Mouse (Mus musculus): ENCODE measurements around the gene Rab3gap2. TPM values are rescaled to one million over a fixed set of nuclear protein-coding genes. Genes with fewer than 3 reads are reported as not detected.
"Not testable (repeated sequence)": the region's sequence is repeated elsewhere in the genome, so short reads cannot be mapped to it uniquely, and the experiment has no call there.

The Rab3gap2 gene
- polyA plus RNA-seq, 1 experiment from 2014 or later: 18.2 TPM

DNA sequence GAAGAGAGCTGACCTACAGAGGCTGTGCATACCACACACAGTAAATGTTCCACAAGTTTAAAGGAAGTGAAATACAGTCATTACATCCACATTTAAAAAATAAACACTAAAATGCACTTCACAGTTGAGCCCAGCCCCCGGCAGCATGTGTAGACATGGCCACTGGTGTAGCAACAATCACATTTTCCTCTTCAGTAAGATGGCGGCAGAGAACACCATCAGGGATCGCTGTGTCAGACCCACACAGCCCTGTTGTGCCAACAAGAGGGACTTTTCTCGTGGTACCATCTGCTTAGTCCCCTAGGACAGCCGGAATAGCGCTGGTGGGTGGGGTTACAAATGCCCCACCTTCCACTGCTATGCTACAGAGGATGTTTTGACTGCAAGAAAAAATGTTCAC lies 98.9 kb downstream of the Rab3gap2 start:
- Histone ChIP-seq H3K27ac (ENCODE audit: low read depth, low read length) (no peak overlapping the region), H3K9ac (ENCODE audit: low read length) (no peak overlapping the region), H3K4me3 (ENCODE audit: low read depth, low read length) (no peak overlapping the region), H3K27me3 (replicated peaks; ENCODE audit: control insufficient read depth, insufficient read depth, low read length) (no peaks in the 10 kb centered on the region), H3K36me3 (ENCODE audit: control insufficient read depth, insufficient read depth, low read length) (peaks cover 31% of the 10 kb centered on the region), H3K9me3 (replicated peaks; ENCODE audit: control insufficient read depth, low read length) (no peaks in the 10 kb centered on the region), H3K4me1 (ENCODE audit: control insufficient read depth, insufficient read depth, low read length) (no peaks in the 10 kb centered on the region), H3K4me2 (ENCODE audit: low read length) (no peak overlapping the region)
- DNase-seq (ENCODE audit: low spot score): no peak
- ATAC-seq: no peak
- WGBS: 88% methylated on average over 6 of the region's 6 CpGs

DNA sequence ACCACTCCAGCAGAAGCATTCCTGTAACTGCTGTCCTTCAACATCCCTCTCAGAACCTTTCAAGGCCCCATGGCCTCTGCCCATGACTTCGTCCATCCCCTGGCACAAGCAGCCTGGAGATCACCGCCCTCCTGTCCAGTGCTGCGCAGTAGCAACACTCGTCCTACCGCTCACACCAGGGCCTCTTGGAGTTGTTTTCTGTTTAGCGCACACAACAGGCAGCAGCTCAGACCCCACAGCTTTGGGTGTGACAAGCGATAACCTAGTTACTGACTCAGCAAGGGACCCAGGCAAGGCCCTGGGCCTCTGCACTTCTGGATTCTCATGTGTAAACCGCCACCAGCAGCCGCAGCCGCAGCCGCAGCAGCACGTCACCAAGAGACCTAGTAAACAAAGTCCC lies 102.9 kb downstream of the Rab3gap2 start:
- Histone ChIP-seq H3K36me3 (ENCODE audit: control insufficient read depth, insufficient read depth, low read length) (peaks cover 36% of the 10 kb centered on the region), H3K4me3 (ENCODE audit: low read depth, low read length) (no peak overlapping the region), H3K27me3 (replicated peaks; ENCODE audit: control insufficient read depth, insufficient read depth, low read length) (no peaks in the 10 kb centered on the region), H3K27ac (ENCODE audit: low read depth, low read length) (no peak overlapping the region), H3K4me1 (ENCODE audit: control insufficient read depth, insufficient read depth, low read length) (no peaks in the 10 kb centered on the region), H3K9me3 (replicated peaks; ENCODE audit: control insufficient read depth, low read length) (no peaks in the 10 kb centered on the region), H3K4me2 (ENCODE audit: low read length) (no peak overlapping the region), H3K9ac (ENCODE audit: low read length) (no peak overlapping the region)
- WGBS: 97% methylated on average over 12 of the region's 12 CpGs
- ATAC-seq (no peak), DNase-seq (ENCODE audit: low spot score) (no peak)

DNA sequence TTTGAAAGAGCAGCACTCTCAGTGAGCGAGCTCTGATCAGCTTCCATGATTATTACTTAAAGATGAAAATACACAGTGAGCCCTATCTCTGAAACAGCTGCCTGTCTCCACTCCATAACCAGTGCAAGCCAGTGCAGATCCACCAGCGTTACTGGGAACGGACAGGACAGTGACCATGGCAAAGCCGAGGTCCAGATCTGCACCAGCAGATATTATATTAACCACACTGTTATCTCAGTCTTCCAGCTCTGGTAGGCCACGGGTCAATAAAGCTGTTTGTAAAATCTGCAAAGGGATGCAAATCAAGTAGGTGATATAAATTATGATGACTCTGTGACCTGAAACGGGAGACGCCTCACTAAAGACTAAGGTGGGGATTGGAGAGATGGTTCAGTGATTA lies 103.7 kb downstream of the Rab3gap2 start:
- no peaks in the 10 kb centered on the region for H3K4me1 ChIP-seq (ENCODE audit: control insufficient read depth, insufficient read depth, low read length)
- DNase-seq (ENCODE audit: low spot score): no peak
- H3K9me3 ChIP-seq (replicated peaks; ENCODE audit: control insufficient read depth, low read length): no peaks in the 10 kb centered on the region
- no peak for ATAC-seq
- H3K9ac ChIP-seq (ENCODE audit: low read length): no peak overlapping the region
- H3K27ac ChIP-seq (ENCODE audit: low read depth, low read length): no peak overlapping the region
- H3K27me3 ChIP-seq (replicated peaks; ENCODE audit: control insufficient read depth, insufficient read depth, low read length): no peaks in the 10 kb centered on the region
- 96% methylated on average over 7 of the region's 7 CpGs for WGBS
- peaks cover 39% of the 10 kb centered on the region for H3K36me3 ChIP-seq (ENCODE audit: control insufficient read depth, insufficient read depth, low read length)
- no peak overlapping the region for H3K4me2 ChIP-seq (ENCODE audit: low read length)
- no peak overlapping the region for H3K4me3 ChIP-seq (ENCODE audit: low read depth, low read length)

DNA sequence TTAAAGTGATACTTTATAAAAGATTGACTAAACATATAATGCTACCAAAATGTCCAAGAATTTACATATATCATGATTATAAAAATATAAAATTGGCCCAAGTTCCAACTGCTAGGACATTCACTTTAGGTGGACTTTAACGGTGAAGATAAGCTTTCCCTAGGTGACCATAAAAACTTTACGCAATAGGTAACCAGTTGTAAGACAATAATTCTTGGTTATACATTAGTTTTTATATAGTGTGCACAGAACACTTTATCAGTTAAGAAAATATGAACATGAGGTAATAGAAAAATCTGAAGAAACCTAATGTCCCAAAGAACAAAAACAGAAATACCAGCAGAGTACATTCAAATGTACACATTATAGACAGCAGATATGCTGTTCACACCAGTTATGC lies 104.4 kb downstream of the Rab3gap2 start:
- no peak for DNase-seq (ENCODE audit: low spot score)
- H3K4me3 ChIP-seq (ENCODE audit: low read depth, low read length): no peak overlapping the region
- no peaks in the 10 kb centered on the region for H3K4me1 ChIP-seq (ENCODE audit: control insufficient read depth, insufficient read depth, low read length)
- H3K36me3 ChIP-seq (ENCODE audit: control insufficient read depth, insufficient read depth, low read length): peaks cover 40% of the 10 kb centered on the region
- no peak for ATAC-seq
- no peak overlapping the region for H3K4me2 ChIP-seq (ENCODE audit: low read length)
- no peak overlapping the region for H3K9ac ChIP-seq (ENCODE audit: low read length)
- WGBS: 99% methylated on average over 2 of the region's 2 CpGs
- H3K27ac ChIP-seq (ENCODE audit: low read depth, low read length): no peak overlapping the region
- H3K9me3 ChIP-seq (replicated peaks; ENCODE audit: control insufficient read depth, low read length): no peaks in the 10 kb centered on the region
- no peaks in the 10 kb centered on the region for H3K27me3 ChIP-seq (replicated peaks; ENCODE audit: control insufficient read depth, insufficient read depth, low read length)

DNA sequence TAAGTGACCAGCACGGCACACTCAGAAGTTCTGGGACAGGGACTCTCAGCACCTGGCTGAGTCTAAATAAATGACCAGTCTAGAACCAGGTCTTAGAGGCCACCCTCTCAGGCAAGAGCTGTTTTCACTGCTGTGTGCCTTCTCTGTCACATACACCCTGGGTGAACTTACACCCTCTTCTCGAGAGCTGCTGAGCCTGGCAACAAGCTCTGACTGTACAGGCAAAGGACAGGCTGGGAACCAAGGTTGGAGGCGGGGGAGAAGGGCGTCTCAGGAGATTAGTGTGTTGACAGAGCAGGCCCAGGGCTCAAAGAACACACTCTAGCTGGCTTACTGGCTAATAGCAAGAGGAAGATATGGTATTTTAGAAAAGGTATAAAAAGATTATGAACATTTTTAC lies 105.0 kb downstream of the Rab3gap2 start:
- Histone ChIP-seq H3K9ac (ENCODE audit: low read length) (no peak overlapping the region), H3K27me3 (replicated peaks; ENCODE audit: control insufficient read depth, insufficient read depth, low read length) (no peaks in the 10 kb centered on the region), H3K36me3 (ENCODE audit: control insufficient read depth, insufficient read depth, low read length) (peaks cover 46% of the 10 kb centered on the region), H3K9me3 (replicated peaks; ENCODE audit: control insufficient read depth, low read length) (no peaks in the 10 kb centered on the region), H3K4me3 (ENCODE audit: low read depth, low read length) (no peak overlapping the region), H3K4me1 (ENCODE audit: control insufficient read depth, insufficient read depth, low read length) (no peaks in the 10 kb centered on the region), H3K27ac (ENCODE audit: low read depth, low read length) (no peak overlapping the region), H3K4me2 (ENCODE audit: low read length) (no peak overlapping the region)
- 85% methylated on average over 4 of the region's 4 CpGs for WGBS
- ATAC-seq (no peak), DNase-seq (ENCODE audit: low spot score) (no peak)

DNA sequence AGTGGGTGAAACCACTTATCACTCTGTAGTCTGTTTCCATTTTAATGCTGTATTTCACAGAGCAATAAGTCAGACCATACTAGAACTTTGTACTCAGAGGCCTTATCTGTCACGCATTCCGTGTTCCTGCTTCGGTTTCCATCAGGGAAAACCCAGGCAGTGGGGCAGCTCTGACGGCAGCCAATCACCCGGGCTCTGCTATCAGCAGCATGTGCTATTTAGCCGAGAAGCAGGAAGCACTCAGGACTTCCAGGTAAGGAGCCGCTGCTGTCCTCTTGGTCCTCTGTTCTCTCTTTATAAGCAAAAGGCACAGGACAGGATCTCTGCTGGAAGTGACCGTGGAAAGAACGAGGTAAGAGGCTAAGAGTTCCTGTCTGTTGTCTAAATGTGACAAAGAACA lies 108.0 kb downstream of the Rab3gap2 start:
- Histone ChIP-seq H3K4me3 (ENCODE audit: low read depth, low read length) (no peak overlapping the region), H3K36me3 (ENCODE audit: control insufficient read depth, insufficient read depth, low read length) (peaks cover 63% of the 10 kb centered on the region), H3K4me2 (ENCODE audit: low read length) (no peak overlapping the region), H3K4me1 (ENCODE audit: control insufficient read depth, insufficient read depth, low read length) (no peaks in the 10 kb centered on the region), H3K27me3 (replicated peaks; ENCODE audit: control insufficient read depth, insufficient read depth, low read length) (no peaks in the 10 kb centered on the region), H3K27ac (ENCODE audit: low read depth, low read length) (no peak overlapping the region), H3K9me3 (replicated peaks; ENCODE audit: control insufficient read depth, low read length) (no peaks in the 10 kb centered on the region), H3K9ac (ENCODE audit: low read length) (no peak overlapping the region)
- ATAC-seq (no peak), DNase-seq (ENCODE audit: low spot score) (no peak)
- WGBS: 92% methylated on average over 9 of the region's 9 CpGs

DNA sequence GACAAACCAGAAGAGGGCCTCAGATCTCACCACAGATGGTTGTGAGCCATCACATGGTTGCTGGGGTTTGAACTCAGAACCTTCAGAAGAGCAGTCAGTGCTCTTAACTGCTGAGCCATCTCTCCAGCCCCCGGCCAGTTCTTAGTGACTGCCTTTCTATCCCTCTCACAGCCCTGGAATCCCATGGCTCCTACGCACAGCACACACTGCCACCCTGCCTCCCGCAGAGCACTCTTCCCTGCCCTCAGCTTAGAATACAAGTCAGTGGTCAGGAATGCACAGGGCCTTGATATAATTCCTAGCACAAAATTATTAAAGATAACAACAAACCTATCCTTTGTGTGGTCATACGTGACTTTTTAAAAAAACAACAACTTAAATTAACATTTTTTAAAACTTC lies 110.6 kb downstream of the Rab3gap2 start:
- 89% methylated on average over 4 of the region's 4 CpGs for WGBS
- Histone ChIP-seq H3K27me3 (replicated peaks; ENCODE audit: control insufficient read depth, insufficient read depth, low read length) (no peaks in the 10 kb centered on the region), H3K4me1 (ENCODE audit: control insufficient read depth, insufficient read depth, low read length) (no peaks in the 10 kb centered on the region), H3K36me3 (ENCODE audit: control insufficient read depth, insufficient read depth, low read length) (peaks cover 66% of the 10 kb centered on the region), H3K4me2 (ENCODE audit: low read length) (no peak overlapping the region), H3K27ac (ENCODE audit: low read depth, low read length) (no peak overlapping the region), H3K9me3 (replicated peaks; ENCODE audit: control insufficient read depth, low read length) (no peaks in the 10 kb centered on the region), H3K4me3 (ENCODE audit: low read depth, low read length) (no peak overlapping the region), H3K9ac (ENCODE audit: low read length) (no peak overlapping the region)
- ATAC-seq (no peak), DNase-seq (ENCODE audit: low spot score) (no peak)

DNA sequence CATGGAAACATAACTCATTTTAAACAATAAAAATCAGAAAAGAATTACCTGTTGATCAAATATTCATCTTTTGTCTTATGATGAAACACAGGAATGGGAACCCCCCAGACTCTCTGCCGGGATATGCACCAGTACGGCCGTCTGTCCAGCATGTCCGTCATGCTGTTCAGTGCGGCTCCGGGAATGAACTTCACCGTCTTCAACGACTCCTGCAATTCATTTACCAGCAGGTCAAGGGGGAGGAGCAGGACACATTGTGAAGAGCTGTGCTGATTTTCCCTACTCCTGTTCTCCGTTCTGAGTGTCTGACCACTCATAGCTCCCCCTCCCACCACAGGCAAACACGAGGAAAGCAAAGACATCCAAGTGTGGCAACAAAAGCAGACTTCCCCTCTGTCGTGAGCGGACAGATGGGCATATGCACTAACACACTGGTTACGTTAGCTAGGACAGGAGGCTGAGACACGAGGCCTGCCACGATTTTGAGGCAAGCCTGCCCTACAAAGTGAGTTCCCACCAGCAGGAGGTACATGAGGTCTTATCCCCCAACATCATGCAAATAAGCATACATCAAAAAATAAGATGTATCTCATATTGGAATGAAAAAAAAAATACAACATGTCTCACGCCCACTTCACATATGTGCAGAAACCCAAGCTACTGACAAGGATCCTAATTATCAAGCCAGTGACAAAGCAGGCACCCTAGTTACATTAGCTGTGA lies 112.1 kb downstream of the Rab3gap2 start:
- Histone ChIP-seq H3K4me1 (ENCODE audit: control insufficient read depth, insufficient read depth, low read length) (no peaks in the 10 kb centered on the region), H3K4me2 (ENCODE audit: low read length) (no peak overlapping the region), H3K36me3 (ENCODE audit: control insufficient read depth, insufficient read depth, low read length) (peaks cover 74% of the 10 kb centered on the region), H3K27me3 (replicated peaks; ENCODE audit: control insufficient read depth, insufficient read depth, low read length) (no peaks in the 10 kb centered on the region), H3K9ac (ENCODE audit: low read length) (no peak overlapping the region), H3K4me3 (ENCODE audit: low read depth, low read length) (no peak overlapping the region), H3K9me3 (replicated peaks; ENCODE audit: control insufficient read depth, low read length) (no peaks in the 10 kb centered on the region), H3K27ac (ENCODE audit: low read depth, low read length) (no peak overlapping the region)
- DNase-seq (ENCODE audit: low spot score) (no peak), ATAC-seq (no peak)
- WGBS: 83% methylated on average over 16 of the region's 16 CpGs

DNA sequence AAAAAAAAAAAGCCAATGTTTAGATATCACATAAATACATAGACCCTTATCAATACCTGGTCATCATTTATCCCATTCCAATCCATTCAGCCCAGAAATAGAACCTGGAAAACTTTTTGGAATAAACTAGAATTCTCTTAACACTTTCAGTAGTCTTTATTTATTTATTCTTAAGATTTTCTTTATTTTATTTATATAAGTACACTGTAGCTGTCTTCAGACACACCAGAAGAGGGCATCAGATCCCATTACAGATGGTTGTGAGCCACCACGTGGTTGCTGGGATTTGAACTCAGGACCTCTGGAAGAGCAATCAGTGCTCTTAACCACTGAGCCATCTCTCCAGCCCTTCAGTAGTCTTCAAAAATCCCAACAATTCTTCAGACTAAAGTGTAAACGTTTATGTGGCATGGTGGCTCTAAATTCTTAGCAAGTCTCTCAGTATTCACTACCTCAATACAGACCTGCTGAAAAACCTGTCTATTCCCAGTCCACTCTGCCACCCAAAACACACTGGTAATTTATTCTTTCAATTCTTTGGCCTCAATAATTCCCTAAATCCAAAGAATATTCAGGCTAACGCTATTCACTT lies 123.9 kb downstream of the Rab3gap2 start:
- 51% methylated on average over 3 of the region's 3 CpGs for WGBS

More for the DNA sequence above, 123.9 kb downstream of the Rab3gap2 start:
- H3K9ac ChIP-seq (ENCODE audit: low read length); H3K4me1 ChIP-seq (ENCODE audit: control insufficient read depth, insufficient read depth, low read length); ATAC-seq; DNase-seq (ENCODE audit: low spot score); H3K27ac ChIP-seq (ENCODE audit: low read depth, low read length); H3K9me3 ChIP-seq (replicated peaks; ENCODE audit: control insufficient read depth, low read length); H3K27me3 ChIP-seq (replicated peaks; ENCODE audit: control insufficient read depth, insufficient read depth, low read length): not testable (repeated sequence)
- peaks cover 36% of the 10 kb centered on the region for H3K36me3 ChIP-seq (ENCODE audit: control insufficient read depth, insufficient read depth, low read length)
- H3K4me2 ChIP-seq (ENCODE audit: low read length): peak overlapping the region; percentile 82
- H3K4me3 ChIP-seq (ENCODE audit: low read depth, low read length): peak overlapping the region; percentile 93

Measured in forebrain, embryonic 14.5 days (tissue).